Mouse (Mus musculus): Measurements from ENCODE around the gene Dgkk. TPM values are rescaled to one million over a fixed set of nuclear protein-coding genes. Genes with fewer than 3 reads are reported as not detected.

Gene Dgkk
- total RNA-seq (2023): not detected in 2 replicates

GRCm38 (mm10) chrX:6779006-6779405 is at the start of gene Dgkk:
Dgkk (plus strand) TSS chrX:6779306.

Data from neutrophil, adult 65 days (primary cell).